Mouse (Mus musculus) kidney, embryonic 15.5 days (tissue): ENCODE measurements around the gene Gm21915. TPM values are rescaled to one million over a fixed set of nuclear protein-coding genes. Genes with fewer than 3 reads are reported as not detected.

Experiments used
- ATAC-seq: fragments of 200-750 bp; cut with Nextera tagmentation; replicated peaks from 2 replicates; pipeline ENCODE4 v1.8.0; 2017; ENCODE audit warnings: moderate TSS enrichment; ENCODE audit not compliant: low FRiP score
- H3K27ac ChIP-seq: fragments of 300-500 bp; sonication (generic); 2 replicates; pipeline ENCODE4 v1.5.1; 2015; ENCODE audit warnings: mild to moderate bottlenecking, inconsistent platforms
- H3K27me3 ChIP-seq: fragments of 300-500 bp; sonication (generic); 2 replicates; pipeline ENCODE4 v1.6.1; 2015; ENCODE audit warnings: inconsistent platforms
- H3K36me3 ChIP-seq: fragments of 300-500 bp; sonication (generic); 2 replicates; pipeline ENCODE4 v1.6.1; 2015; ENCODE audit warnings: inconsistent platforms
- H3K4me1 ChIP-seq: fragments of 300-500 bp; sonication (generic); 2 replicates; pipeline ENCODE4 v1.6.1; 2015; ENCODE audit warnings: inconsistent platforms
- H3K4me2 ChIP-seq: fragments of 300-500 bp; sonication (generic); 2 replicates; pipeline ENCODE4 v1.6.1; 2015; ENCODE audit warnings: moderate library complexity, mild to moderate bottlenecking, inconsistent platforms
- H3K4me3 ChIP-seq: fragments of 300-500 bp; sonication (generic); replicated peaks from 2 replicates; pipeline ENCODE4 v1.5.1; 2015; ENCODE audit warnings: mild to moderate bottlenecking, inconsistent platforms
- H3K9ac ChIP-seq: fragments of 300-500 bp; sonication (generic); 2 replicates; pipeline ENCODE4 v1.6.1; 2015; ENCODE audit warnings: mild to moderate bottlenecking, inconsistent platforms
- H3K9me3 ChIP-seq: fragments of 300-500 bp; sonication (generic); replicated peaks from 2 replicates; pipeline ENCODE4 v1.6.1; 2016; ENCODE audit warnings: inconsistent platforms
- WGBS: fragments of 180-500 bp; shearing (Covaris S2); methylation state at CpG from one replicate; pipeline ENCODE4 v1.1.7; 2015; ENCODE audit warnings: mixed read lengths; 5-methylcytosine and 5-hydroxymethylcytosine counted together
- polyA plus RNA-seq: library from polyadenylated mRNA; unstranded; fragments of >200 nt; fragmentation: Nextera tagmentation; extraction: Ambion mirVana; gene quantifications from 2 replicates; pipeline ENCODE4 v1.2.1, GENCODE M21; 2015

Gene Gm21915
- polyA plus RNA-seq, 1 experiment from 2014 or later = not detected

DNA sequence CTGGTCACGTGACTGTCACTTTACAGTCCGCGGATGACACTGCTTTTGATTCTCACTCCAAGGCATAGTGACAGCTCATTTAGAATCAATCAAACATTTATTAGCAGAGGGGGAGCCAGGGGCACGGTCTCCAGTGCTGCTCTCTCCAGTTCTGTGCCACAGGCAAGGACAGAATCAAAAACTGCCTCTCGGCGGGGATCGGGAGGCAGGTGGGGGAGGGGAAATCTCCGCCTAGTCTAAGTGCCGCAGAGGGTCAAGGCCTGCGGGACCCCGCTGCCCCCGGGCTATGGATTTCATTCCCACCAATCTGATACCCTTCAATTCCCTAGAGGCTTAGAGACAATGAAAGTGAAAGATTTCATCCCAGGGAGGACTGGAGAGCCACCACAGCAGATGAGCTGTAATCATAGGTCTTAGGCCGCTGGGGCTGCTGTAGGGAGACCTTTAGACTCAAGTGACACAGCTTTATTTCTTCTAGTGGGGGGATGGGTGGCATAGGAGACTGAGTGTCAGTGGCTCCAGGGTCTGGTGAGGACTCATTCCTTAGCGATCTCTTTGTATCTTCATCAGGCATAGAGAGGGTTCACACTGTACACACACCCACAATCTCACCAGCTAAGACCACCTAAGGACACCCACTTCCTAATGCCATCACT lies 31.9 kb upstream of the Gm21915 start:
- WGBS = 5% methylated on average over 14 of the region's 14 CpGs
- Histone ChIP-seq H3K27me3 (peaks cover 3% of the 10 kb centered on the region; the same call in 1 of the 2 replicates), H3K4me3 (peak overlapping the region; percentile 43), H3K4me1 (peaks cover 21% of the 10 kb centered on the region), H3K27ac (no peak overlapping the region), H3K4me2 (peak overlapping the region; percentile 61), H3K9me3 (no peaks in the 10 kb centered on the region), H3K9ac (peak overlapping the region; percentile 21), H3K36me3 (no peaks in the 10 kb centered on the region)
- ATAC-seq = peak; percentile 66

DNA sequence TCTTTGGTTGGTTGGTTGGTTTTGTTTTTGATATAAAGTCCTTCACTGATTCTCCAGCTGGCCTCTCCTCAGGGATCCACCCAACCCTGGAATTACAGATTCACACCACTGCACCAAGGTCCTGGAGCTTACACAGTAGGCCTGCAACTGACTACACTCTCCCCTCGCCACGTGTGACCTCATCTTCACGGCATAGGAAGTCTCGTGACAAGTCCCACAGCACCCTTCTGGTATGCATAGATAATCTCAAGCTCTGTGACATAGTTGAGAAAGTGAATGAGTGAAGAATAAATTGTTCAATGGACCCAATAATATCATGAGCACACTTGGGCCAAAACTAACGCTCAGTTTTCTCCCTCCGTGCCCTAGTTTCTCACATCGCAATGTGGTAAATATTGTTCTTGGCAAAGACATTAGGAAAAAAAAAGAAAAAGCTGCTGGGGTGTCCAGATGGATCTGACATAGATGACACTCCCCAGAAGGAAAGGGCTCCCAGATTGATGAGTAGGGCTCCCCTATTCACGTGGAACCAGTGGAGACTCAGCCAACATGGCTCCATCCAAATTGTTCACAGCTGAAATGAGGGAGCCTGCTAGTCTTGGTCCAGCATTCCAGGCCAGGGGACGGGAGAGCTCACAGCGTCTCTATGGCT lies 30.8 kb upstream of the Gm21915 start:
- H3K27ac ChIP-seq = no peak overlapping the region
- H3K36me3 ChIP-seq = no peaks in the 10 kb centered on the region
- H3K9ac ChIP-seq = no peak overlapping the region
- 70% methylated on average over 10 of the region's 10 CpGs for WGBS
- no peak overlapping the region for H3K4me3 ChIP-seq
- peaks cover 21% of the 10 kb centered on the region for H3K4me1 ChIP-seq
- H3K27me3 ChIP-seq = peaks cover 5% of the 10 kb centered on the region; the same call in 1 of the 2 replicates
- H3K4me2 ChIP-seq = no peak overlapping the region
- no peaks in the 10 kb centered on the region for H3K9me3 ChIP-seq
- ATAC-seq = no peak

DNA sequence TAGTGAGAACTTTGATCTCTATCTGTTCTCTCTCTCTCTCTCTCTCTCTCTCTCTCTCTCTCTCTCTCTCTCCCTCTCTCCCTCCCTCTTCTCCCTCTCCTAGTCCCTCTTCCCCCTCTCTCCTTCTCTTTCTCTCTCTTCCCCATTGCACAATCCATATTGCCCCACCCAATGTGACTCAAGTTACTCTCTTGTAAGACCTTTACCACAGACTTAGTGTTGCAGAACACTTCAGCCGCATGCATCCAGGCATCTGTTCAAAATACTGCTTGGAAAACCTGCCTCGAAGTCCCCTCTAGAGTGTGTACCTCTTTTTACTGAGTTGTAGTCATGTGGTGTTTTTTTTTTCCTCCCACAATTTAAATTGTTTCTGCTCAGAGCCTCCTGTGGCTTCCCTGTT lies 29.1 kb upstream of the Gm21915 start:
- Histone ChIP-seq H3K4me1 (peaks cover 21% of the 10 kb centered on the region), H3K36me3 (no peaks in the 10 kb centered on the region), H3K9me3 (no peaks in the 10 kb centered on the region), H3K4me2 (no peak overlapping the region), H3K4me3 (no peak overlapping the region), H3K9ac (no peak overlapping the region), H3K27ac (no peak overlapping the region), H3K27me3 (peaks cover 5% of the 10 kb centered on the region; the same call in 1 of the 2 replicates)
- 45% methylated on average over 2 of the region's 2 CpGs for WGBS
- no peak for ATAC-seq

DNA sequence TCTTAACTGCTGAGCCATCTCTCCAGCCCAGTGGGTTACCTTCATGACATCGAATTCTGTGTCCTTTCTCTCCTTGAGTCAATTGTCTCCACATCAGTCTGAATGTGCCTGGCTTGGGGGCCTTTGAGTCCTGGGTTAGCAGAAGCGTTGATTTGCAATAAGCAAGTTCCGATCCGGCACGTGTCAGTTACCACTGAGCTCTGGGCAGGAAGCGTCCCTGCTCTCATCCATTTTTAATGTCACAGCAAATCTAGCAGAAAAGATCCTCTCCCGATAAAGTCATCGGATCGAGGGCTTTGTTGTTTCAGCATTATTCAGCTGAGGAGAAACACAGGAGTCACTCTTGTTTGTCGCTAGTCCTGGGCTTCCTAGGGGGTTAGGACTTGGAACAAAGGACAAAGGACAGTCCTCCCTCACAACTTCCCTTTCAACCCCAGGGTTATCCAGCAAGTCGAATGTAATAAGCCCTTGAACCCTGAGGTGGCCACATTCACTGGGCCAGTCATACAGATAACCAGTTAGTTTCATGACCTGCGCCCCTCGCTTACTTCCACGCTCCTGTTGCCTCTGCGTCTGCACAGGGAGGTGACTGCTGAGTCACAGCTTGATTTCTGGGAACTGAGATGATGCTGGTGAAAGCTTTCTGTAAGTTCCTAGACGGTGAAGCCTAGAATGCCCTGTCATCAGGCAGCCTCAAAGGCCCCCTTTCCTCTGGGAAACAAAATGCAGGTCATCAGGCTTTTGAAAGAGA lies 27.8 kb upstream of the Gm21915 start:
- Histone ChIP-seq H3K4me1 (peaks cover 18% of the 10 kb centered on the region), H3K36me3 (no peaks in the 10 kb centered on the region), H3K4me2 (no peak overlapping the region), H3K27me3 (peaks cover 5% of the 10 kb centered on the region; the same call in 1 of the 2 replicates), H3K4me3 (no peak overlapping the region), H3K27ac (no peak overlapping the region), H3K9ac (no peak overlapping the region), H3K9me3 (no peaks in the 10 kb centered on the region)
- WGBS = 33% methylated on average over 16 of the region's 16 CpGs
- no peak for ATAC-seq

DNA sequence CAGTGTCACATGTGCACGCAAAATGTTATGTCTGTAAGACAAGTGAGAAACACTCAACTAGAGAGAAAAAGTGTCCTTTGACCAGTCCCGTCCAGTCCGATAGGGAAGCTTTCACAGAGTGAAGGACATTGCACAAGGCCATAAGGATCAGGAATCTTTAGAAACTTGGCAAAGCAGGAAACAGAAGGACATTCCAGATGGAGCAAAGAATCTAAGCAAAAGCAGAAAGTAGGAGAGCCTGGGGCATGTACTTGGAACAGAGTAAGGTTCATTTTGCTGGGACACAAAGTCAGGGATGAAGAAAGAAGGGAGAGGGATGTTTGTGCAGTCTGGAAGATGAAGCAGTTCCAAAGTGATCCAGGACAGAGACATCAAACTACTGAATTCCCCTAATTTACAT lies 21.0 kb upstream of the Gm21915 start:
- no peaks in the 10 kb centered on the region for H3K9me3 ChIP-seq
- peaks cover 9% of the 10 kb centered on the region; the same call in 1 of the 2 replicates for H3K4me1 ChIP-seq
- H3K36me3 ChIP-seq = no peaks in the 10 kb centered on the region
- no peak overlapping the region for H3K4me2 ChIP-seq
- ATAC-seq = no peak
- no peak overlapping the region for H3K9ac ChIP-seq
- H3K4me3 ChIP-seq = no peak overlapping the region
- 85% methylated on average over 3 of the region's 3 CpGs for WGBS
- H3K27me3 ChIP-seq = no peaks in the 10 kb centered on the region
- no peak overlapping the region for H3K27ac ChIP-seq

DNA sequence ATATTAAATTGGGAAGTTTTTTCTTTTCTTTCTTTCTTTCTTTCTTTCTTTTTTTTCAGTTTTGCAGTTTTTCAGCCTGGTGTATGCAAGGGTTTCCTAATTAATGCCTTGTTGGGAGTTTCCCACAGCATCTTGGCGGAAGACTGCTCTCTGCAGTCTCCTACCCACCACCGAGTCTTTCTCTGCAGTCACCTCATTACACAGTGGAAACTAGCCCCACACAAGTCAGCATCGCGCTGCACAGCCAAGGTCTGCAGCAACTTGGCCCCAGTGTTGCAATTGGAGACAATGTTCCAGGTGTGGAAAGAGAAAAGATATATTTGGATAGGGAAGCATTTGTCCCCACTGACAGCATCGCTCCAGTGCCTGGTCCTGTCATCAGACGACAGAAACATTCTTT lies 20.4 kb upstream of the Gm21915 start:
- Histone ChIP-seq H3K4me3 (no peak overlapping the region), H3K9me3 (no peaks in the 10 kb centered on the region), H3K27me3 (no peaks in the 10 kb centered on the region), H3K36me3 (no peaks in the 10 kb centered on the region), H3K9ac (no peak overlapping the region), H3K4me2 (no peak overlapping the region), H3K27ac (no peak overlapping the region), H3K4me1 (peaks cover 15% of the 10 kb centered on the region; the same call in 1 of the 2 replicates)
- 73% methylated on average over 6 of the region's 6 CpGs for WGBS
- no peak for ATAC-seq

DNA sequence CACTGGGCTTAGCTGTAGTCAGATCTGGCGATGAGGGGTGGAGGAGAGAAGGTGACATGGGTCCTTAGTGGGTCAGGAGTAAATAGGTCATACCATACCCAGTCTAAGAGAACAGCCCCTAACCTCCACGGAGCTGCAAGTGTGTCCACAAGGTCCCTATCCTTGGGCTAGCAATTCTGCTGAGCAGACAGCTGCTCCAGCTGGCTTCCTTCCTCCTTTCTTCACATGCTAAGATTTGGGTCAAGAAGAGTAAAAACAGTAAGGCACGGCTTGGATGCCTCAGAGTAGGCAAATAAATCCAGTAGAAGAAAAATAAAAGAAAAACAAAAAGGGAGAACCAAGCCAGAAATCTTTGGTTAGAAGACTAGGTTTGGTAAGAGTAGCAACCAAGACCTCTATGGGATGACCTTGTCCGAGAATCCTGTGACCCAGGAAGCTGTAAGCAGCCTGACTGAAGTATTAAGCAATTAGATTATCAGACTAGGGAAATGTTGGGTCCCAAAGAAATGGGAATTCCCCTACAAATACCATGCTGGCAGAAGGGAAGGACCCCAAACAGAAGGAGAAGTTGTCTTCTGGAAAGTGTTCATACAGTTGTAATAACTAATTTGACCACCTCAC lies 19.1 kb upstream of the Gm21915 start:
- no peak for ATAC-seq
- Histone ChIP-seq H3K9me3 (no peaks in the 10 kb centered on the region), H3K4me1 (peaks cover 20% of the 10 kb centered on the region; the same call in 1 of the 2 replicates)

DNA sequence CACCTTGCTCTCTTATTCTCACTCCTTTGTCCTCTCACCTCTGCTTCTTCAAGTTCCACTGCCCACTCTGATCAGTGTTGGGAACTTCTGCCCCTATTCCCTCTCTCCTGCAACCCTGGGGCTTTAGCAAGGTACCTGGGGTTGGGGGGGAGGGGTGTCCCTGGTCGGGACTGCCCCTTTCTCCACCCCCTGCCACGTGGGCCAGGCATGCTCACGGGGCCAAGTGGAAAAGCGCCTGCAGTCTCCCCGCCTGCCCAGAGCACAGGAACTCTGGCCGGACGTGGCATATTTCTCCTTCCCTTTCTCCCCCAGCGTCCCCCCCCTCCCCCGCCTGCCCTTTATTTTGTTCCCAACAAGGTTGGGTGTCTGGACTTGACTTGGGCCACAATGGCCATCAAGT lies 17.7 kb upstream of the Gm21915 start:
- H3K36me3 ChIP-seq = no peaks in the 10 kb centered on the region
- no peak overlapping the region for H3K4me2 ChIP-seq
- H3K27me3 ChIP-seq = no peaks in the 10 kb centered on the region
- 37% methylated on average over 9 of the region's 9 CpGs for WGBS
- peaks cover 20% of the 10 kb centered on the region; the same call in 1 of the 2 replicates for H3K4me1 ChIP-seq
- H3K9ac ChIP-seq = no peak overlapping the region
- H3K9me3 ChIP-seq = no peaks in the 10 kb centered on the region
- ATAC-seq = 0 out of 2 replicates have a peak, but pooled peaks have one; percentile 38
- H3K4me3 ChIP-seq = no peak overlapping the region
- H3K27ac ChIP-seq = no peak overlapping the region

More for the DNA sequence above, 19.1 kb upstream of the Gm21915 start:
- H3K4me3 ChIP-seq = no peak overlapping the region
- no peak overlapping the region for H3K9ac ChIP-seq
- H3K4me2 ChIP-seq = no peak overlapping the region
- H3K27me3 ChIP-seq = no peaks in the 10 kb centered on the region
- H3K36me3 ChIP-seq = no peaks in the 10 kb centered on the region
- 63% methylated on average over 4 of the region's 4 CpGs for WGBS
- H3K27ac ChIP-seq = no peak overlapping the region

DNA sequence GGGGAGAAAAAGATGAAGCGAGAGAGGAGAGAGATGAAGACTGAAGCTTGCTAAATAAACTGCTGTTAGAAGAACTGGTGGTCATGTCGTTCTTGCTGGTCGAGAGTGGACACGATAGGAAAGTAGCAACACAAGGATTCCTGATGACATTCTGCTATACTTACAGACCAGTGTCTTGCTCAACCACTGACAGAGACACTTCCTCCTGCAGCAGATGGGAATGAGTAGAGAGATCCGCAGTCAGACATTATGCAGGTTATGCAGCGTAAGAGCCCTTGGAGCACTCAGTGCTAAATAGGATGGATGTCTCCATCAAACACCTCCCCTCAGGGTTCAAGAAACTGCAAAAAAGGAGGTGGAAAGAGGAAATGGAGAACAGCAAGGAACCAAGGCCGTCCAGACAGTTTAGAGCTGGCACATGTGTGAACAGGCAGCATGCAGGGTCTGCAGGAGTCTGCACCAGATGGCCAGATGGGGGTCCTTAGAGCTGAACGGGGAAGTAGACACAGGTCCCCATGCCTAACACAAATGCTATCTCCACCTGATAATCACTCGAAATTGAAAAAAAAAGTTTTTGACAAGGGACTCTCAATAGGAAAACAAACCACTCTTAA lies 4.1 kb upstream of the Gm21915 start:
- no peaks in the 10 kb centered on the region for H3K4me1 ChIP-seq
- H3K27me3 ChIP-seq = no peaks in the 10 kb centered on the region
- H3K9ac ChIP-seq = no peak overlapping the region
- H3K4me3 ChIP-seq = no peak overlapping the region
- H3K36me3 ChIP-seq = no peaks in the 10 kb centered on the region
- no peak for ATAC-seq
- no peak overlapping the region for H3K27ac ChIP-seq
- no peak overlapping the region for H3K4me2 ChIP-seq
- H3K9me3 ChIP-seq = no peaks in the 10 kb centered on the region
- 79% methylated on average over 9 of the region's 9 CpGs for WGBS

DNA sequence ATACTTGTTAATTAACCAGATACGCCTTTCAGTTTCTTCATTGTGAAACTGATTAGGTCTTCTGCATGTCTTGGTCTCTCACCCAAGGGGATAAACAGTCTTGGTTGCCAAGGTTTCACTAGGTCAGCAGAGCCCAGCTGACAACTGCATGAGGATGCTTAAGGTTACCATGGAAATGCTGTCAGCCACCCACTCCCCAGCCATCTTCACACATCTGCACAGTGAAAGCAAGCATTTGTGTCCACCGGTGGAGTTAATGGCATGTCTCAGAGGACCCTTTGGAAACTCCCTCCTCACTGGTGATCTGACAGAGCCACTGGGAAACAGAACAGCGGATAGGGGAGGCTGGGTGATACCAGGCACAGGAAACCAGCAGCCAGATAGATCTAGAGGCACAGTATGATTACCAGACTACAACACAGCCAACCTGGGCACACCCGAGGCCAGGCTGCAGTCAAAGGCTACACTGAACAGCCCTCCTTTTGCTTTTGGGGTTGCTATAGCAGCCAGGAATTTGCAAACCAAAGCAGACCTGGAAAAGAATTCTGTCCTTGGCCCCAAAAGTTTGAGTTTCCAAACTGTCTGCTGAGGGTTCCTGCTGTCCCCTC lies 1.0 kb downstream of the Gm21915 start:
- 46% methylated on average over 4 of the region's 4 CpGs for WGBS
- Histone ChIP-seq H3K27me3 (no peaks in the 10 kb centered on the region), H3K27ac (no peak overlapping the region), H3K4me1 (peaks cover 9% of the 10 kb centered on the region), H3K4me3 (no peak overlapping the region), H3K36me3 (no peaks in the 10 kb centered on the region), H3K4me2 (no peak overlapping the region), H3K9ac (no peak overlapping the region), H3K9me3 (no peaks in the 10 kb centered on the region)
- no peak for ATAC-seq

DNA sequence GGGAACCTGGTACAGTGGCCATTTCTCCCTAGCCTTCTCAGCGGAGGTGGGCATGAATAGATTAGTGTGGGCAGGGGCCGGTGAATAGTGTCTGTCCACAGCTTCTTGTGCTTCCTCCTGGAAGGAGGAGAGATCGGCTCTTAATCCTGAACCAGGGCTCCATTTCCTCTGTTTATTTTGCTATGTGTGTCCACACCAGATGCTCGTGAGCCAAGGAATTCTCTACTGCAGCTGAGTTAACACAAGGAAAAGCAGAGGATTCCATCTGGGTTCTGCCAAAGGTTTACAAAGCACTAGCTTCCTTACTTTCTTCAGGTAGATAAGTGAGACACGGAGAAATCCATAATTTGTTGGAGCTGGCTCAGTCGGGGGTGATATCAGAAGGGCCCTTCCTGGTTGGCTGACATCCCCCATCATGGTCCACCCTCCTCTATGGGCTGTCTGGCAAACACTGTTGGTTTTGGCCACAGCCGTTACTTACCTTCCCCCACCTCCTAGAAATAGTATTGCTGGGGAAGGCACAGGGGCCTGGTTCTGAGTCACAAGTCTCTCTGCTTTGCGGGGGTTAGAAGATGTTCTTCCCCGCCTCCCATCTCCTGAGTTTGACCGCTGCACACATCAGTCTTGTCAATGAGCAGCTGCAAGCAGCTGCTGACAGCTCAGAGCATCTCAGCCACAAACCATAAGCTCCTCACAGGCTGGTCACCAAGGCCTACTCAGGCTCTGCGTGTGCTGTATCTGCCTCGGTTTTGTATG lies 5.0 kb downstream of the Gm21915 start:
- peaks cover 9% of the 10 kb centered on the region for H3K4me1 ChIP-seq
- 59% methylated on average over 12 of the region's 12 CpGs for WGBS
- peak; percentile 56; the same call in 1 of the 2 replicates for ATAC-seq

More for the DNA sequence above, 5.0 kb downstream of the Gm21915 start:
- H3K4me3 ChIP-seq = no peak overlapping the region
- no peak overlapping the region for H3K9ac ChIP-seq
- H3K27me3 ChIP-seq = no peaks in the 10 kb centered on the region
- H3K4me2 ChIP-seq = no peak overlapping the region
- H3K27ac ChIP-seq = 0 out of 2 replicates have a peak overlapping the region, but pooled peaks have one; percentile 3
- H3K9me3 ChIP-seq = no peaks in the 10 kb centered on the region
- H3K36me3 ChIP-seq = no peaks in the 10 kb centered on the region
